Mouse (Mus musculus) layer of hippocampus, postnatal 25 days (tissue): ENCODE results near the gene Rbm12. TPM values are rescaled to one million over a fixed set of nuclear protein-coding genes. Genes with fewer than 3 reads are reported as not detected.
"Not testable (repeated sequence)": the region's sequence is repeated elsewhere in the genome, so short reads cannot be mapped to it uniquely, and the experiment has no call there.

Experiments
- DNase-seq, 2 experiments: peaks; one replicate each; pipeline ENCODE4 v3.0.0; 2022; ENCODE audit warnings: mixed read lengths in 2 of 2, low spot score in 1 of 2; ENCODE audit errors: extremely low spot score in 1 of 2
- total RNA-seq, 2 experiments: library from RNA; stranded (reverse); gene quantifications; 2 replicates each; pipeline ENCODE4 v1.2.3; 2021

Rbm12 gene
- total RNA-seq, result 10 to 100 TPM; 28.9 to 30.6 TPM

DNA sequence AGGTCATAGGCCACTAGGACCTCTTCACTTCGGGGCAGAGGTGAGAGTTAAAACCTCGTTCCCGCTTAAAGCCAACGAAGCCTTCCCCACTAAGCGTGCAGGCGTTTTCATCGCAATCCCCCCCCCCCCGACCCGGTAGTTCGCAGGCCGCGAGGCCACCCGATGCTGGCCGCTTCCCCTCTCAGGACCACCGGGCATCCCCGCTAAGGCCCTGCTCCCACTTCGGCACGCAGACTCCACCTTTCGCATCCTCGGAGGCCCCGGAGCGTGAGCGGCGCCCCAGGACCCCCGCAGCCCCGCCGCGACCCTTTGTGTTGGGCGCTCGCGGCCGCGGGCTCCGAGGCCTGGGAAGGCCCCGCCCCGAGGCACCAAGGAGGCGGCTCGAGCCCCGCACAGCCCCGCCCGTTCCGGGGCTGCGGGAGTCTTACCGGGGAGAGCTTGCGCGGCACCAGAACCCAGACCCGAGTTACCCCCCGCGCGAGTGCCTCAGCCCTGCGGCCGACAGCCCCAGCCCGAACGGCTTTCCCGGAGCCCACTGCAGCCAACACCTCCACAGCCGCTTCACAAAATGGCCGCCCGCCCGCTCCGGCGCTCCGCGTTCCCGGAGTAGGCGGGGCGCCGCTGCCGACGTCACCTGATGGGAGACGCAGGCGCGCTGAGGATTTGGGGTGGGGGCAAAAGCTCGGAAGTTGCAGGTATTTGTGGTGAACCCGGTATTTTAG lies at the start of gene Rbm12, which contains the start of gene Cpne1:
Rbm12 (minus strand) TSS at position 621 of the 722 bp plus-strand sequence.
Cpne1 (minus strand) TSS at position 608 of the 722 bp plus-strand sequence.
- peak; percentile 87 to 89 for DNase-seq

- DNase-seq, result no peak
These were observed 39.8 kb upstream of the Rbm12 start for GRCm38 (mm10) chr2:156151538-156151937.

GRCm38 (mm10) chr2:156147316-156147915 lies 35.6 kb upstream of the Rbm12 start:
- DNase-seq, result no peak

DNA sequence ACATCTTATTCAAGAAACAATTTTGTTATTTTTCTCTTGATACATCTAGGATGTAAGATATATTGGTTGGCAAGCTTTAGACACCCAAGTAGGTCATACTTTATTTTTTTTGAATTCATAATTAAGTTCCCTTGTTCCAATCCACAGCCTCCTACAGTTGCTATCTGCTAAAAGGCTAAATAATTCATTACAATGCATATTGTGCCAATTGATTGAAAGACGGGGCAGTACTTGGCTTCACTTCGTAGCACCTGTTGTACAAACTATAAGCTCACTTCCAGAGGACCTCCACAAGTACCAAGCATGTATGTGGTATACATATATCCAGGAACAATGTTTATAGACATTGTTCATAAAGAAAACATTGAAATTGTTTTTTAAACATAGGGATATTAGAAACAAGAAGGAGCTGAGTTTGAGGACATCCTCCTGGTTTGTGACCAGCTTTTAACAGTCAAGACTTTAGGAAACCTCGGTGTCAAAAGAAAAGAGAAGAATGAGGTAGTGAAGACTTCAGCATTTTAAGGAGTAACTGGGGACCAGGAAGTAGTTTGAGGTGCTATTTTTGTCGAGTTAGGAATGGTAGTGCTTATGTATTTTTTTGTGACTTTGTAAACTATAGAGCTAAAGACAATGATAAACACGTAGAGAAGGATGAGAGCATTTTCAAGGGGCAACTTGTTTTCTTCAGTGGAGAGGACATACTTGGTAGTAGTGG lies 34.7 kb upstream of the Rbm12 start:
- no peak for DNase-seq

DNA sequence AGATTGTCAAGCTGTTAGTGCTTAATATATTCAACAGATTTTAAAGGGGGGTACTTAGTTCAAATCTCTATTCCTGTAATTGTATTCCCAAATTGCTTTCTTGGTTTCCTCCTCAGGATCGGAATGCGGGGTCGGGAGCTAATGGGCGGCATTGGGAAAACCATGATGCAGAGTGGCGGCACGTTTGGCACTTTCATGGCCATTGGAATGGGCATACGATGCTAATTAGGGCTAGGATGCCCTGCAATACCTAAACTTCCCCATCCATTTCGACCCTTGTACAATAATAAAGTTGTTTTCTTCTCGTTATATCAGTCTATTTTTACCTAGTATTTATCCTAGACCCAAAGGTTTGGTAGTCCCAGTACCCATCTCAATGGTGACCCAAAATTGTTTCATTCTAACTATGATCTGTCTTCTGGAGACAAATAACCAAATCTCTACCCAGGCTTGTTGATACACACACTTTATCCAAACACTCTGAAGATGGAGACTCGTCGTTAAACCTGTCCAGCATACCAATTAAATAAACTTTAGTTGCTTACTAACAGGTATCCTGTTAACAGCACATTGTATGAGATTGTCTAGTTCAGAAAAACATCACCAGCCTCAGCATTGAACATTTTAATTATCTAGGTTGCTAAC lies 33.8 kb upstream of the Rbm12 start:
- no peak for DNase-seq

DNA sequence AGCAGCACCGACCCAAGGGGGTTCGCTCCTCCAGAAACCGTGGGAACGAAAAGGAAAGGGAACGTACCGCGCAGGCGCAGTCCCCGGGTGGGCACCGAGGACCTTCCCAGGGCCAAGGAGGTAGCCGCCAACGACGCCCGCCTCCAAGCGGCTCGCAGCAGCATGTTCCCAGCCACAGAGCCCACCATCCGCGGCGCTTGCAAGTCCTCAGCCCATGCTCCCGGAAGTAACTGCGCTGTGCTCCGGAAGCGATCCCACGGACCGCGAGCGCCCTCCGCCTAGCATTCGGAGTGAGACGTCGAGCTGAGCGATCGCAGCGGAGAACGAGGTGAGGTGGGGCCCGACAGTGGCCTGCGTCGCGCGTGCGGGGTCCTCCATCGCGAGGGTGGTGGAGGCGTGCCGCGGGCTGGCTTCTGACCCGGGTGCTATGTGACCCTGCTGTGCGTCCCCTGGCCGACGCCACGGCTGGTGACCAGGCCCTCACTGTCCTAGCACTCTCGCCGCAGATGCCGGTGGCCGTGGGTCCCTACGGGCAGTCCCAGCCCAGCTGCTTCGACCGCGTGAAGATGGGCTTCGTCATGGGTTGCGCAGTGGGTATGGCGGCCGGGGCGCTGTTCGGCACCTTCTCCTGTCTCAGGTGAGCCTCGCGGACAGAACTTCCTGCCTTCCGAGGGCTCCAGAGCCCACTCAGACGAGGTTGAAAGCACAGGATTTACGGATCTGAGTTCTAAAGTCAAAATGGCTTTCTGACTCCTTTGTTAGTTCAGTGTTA lies 32.4 kb upstream of the Rbm12 start, which contains the start of the genes Romo1 and Nfs1:
Romo1 (plus strand) TSS at position 87 of the 772 bp plus-strand sequence.
Nfs1 (minus strand) TSS at position 234 of the 772 bp plus-strand sequence.
- peak; percentile 84 to 91 for DNase-seq

DNA sequence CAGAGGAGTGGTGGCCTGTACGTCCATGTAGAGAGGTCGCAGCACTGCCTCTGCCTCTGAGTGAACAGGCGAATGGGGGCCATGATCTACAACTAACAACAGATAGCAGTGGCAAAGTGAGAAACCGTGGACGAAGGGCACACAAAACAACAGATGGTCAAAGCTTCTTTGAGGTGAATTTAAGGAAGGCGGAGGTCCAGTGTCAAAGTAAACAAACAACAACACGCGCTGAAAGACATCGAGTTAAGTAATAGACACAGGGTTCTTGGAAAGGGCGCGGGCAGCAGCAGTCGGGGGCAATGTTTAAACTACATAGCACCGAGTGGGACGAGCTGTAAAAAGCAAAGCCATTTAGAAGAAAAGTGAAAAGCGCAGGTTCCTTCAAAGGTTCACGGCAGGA lies 31.6 kb upstream of the Rbm12 start:
- DNase-seq, result no peak

GRCm38 (mm10) chr2:156142820-156143219 lies 31.0 kb upstream of the Rbm12 start:
- DNase-seq, result no peak

- DNase-seq, result no peak
These were observed 23.9 kb upstream of the Rbm12 start for GRCm38 (mm10) chr2:156135695-156136094.

DNA sequence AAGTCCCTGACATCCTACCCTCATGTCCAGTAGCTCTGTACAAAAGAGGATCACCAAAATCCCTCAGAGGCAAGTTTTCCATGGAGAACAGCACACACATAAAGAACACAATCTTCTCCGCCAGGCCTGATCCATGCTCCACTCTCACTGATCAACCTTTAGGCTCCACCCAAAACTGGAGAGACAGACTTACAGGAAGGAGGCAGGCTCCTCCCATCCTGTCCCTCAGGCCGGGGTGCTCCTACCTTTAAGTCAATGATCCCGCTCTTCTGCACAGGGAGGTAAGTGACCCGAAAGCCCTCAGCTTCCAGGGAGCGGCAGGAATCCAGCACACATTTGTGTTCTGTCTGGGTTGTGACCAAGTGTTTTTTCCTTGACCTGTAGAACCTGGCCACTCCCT lies 22.4 kb upstream of the Rbm12 start:
- no peak for DNase-seq

- no peak for DNase-seq
These were observed 15.2 kb upstream of the Rbm12 start, which contains the start of gene Gm28036 for GRCm38 (mm10) chr2:156126992-156127391. TSS of gene Gm28036 (minus strand) at chr2:156127092.

DNA sequence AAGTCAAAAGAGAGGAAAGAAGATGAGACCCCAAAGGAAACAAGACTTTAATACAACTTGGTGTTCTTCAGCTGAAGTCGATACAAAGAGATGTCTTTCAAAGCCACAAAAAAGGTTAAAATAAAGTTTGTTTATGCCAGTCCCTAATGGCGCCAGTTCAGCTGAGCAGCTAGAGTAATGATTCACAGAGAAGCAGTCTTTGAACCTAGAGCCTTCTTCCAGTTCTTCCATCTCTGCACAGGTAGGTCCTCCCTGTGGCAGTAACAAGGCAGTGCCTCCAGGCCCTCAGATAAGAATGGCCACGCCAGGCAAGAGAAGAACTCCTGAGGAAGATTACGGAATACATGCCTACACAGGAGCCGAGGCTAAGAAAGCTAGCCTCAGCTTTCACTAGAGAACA lies 12.0 kb upstream of the Rbm12 start:
- no peak for DNase-seq

DNA sequence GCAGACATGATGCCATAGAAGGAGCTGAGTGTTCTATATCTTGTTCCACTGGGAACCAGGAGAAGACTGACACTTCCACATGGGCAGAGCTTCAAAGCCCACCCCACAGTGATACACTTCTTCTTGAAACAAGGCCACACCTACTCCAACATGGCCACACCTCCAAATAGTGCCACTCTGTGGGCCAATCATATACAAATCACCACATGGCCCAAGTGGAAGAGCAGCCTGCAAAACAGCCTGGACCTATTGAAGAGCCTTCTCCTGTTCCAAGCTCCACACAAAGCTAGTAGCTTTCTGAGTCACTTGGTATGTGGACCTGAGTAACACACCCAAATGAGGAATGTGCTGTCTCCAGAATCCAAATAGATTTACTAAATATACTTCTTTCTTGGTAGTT lies 7.8 kb upstream of the Rbm12 start:
- DNase-seq, result no peak

DNA sequence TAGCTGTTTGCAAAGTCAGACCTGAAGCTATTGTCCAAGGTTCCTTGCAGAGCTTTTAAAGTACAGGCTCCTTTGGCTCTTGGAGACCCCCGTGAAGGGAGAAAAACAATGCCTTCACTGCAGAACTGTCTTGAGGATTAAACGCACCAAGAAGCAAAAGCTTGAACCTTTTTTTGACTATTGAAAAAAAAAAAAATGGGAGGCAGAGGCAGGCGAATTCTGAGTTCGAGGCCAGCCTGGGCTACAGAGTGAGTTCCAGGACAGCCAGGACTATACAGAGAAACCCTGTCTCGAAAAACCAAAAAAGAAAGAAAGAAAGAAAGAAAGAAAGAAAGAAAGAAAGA lies 274 bp upstream of the Rbm12 start:
- not testable (repeated sequence) for DNase-seq

GRCm38 (mm10) chr2:156110627-156111357 lies 986 bp downstream of the Rbm12 start:
- no peak for DNase-seq

- no peak for DNase-seq
These were observed 19.9 kb downstream of the Rbm12 start for GRCm38 (mm10) chr2:156091926-156092325.

DNA sequence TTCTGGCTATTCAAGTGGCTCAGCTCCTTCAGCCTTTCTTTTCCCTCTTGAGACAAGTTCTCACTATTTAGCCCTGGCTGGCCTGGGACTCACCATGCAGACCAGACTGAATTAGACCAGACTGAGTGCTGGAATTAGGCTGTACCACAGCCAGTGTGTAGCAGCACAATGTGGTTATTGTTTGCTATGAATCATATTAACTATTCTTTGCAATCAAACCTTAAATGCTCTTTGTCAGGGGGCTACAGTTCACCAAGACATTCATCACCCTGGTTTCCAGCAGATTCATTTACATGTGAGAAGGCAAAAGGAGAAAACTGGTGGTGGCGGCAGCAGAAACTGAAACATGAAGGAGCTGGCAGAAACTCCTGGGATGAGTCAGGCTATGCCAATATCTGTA lies 22.0 kb downstream of the Rbm12 start:
- no peak for DNase-seq

- DNase-seq, result no peak
These were observed 24.2 kb downstream of the Rbm12 start for GRCm38 (mm10) chr2:156087391-156088110.

DNA sequence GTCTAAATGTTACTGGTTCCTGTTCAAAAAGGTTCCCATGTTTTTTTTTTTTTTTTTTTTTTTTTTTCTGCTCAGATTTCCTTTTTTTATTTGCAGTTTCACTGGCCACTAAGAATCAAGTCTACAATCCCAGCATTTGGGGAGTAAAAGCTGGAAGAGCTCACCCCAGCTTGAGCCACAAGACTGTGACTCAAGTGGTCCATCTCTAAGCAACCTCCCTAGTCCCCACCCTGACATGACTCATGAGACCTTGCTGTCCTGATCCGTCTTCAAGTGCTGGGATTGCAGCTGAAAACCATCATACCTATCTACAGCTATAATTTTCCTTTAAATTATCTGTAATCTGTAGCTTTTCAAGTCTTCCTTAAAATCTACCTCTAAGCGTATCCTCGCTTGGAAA lies 27.2 kb downstream of the Rbm12 start:
- DNase-seq, result no peak
